ENCODE assay signal across 23 mouse cellular contexts in genomic region chr1:161570762-161571161, GRCm38 (mm10).
"Had no signal": no experiment of that assay in that cellular context is flagged by ENCODE, and none has a peak within 500 bp of the region (broad histone marks: within the 10 kb centered on the region; RNA-seq: fewer than 3 reads in every experiment).

No protein-coding gene starts in this region.

- DNase-seq: kidney, adult 18-20 months; kidney, postnatal 36 days; layer of hippocampus, postnatal 36 days; liver, postnatal 0 days; lung, postnatal 36 days; retina, postnatal 1 day; right cerebral cortex, postnatal 25 days; spleen, adult 18-20 months; thymus, postnatal 4 days had no signal

- H3K27ac ChIP-seq: intestine, embryonic 15.5 days; kidney, embryonic 15.5 days; left cerebral cortex, adult 2 months; limb, embryonic 15.5 days; liver, embryonic 14.5 days; lung, embryonic 15.5 days; midbrain, embryonic 10.5 days; midbrain, embryonic 13.5 days; neural tube, embryonic 13.5 days; stomach, embryonic 15.5 days had no signal

- H3K4me3 ChIP-seq: intestine, embryonic 15.5 days; kidney, embryonic 15.5 days; left cerebral cortex, adult 2 months; limb, embryonic 15.5 days; lung, embryonic 15.5 days; megakaryocyte, embryonic 14.5 days; midbrain, embryonic 10.5 days; midbrain, embryonic 13.5 days; myocyte; neural tube, embryonic 13.5 days; stomach, embryonic 15.5 days had no signal

- H3K36me3 ChIP-seq: intestine, embryonic 15.5 days; kidney, embryonic 15.5 days; limb, embryonic 15.5 days; lung, embryonic 15.5 days; midbrain, embryonic 10.5 days; midbrain, embryonic 13.5 days; neural tube, embryonic 13.5 days; stomach, embryonic 15.5 days had no signal

- H3K9ac ChIP-seq: intestine, embryonic 15.5 days; kidney, embryonic 15.5 days; limb, embryonic 15.5 days; liver, embryonic 14.5 days; liver, postnatal 0 days; lung, embryonic 15.5 days; midbrain, embryonic 13.5 days; neural tube, embryonic 13.5 days; stomach, embryonic 15.5 days had no signal

- H3K27me3 ChIP-seq: intestine, embryonic 15.5 days; kidney, embryonic 15.5 days; limb, embryonic 15.5 days; lung, embryonic 15.5 days; megakaryocyte, embryonic 14.5 days; midbrain, embryonic 13.5 days; neural tube, embryonic 13.5 days; stomach, embryonic 15.5 days had no signal

- H3K4me2 ChIP-seq: intestine, embryonic 15.5 days; kidney, embryonic 15.5 days; limb, embryonic 15.5 days; liver, embryonic 11.5 days; lung, embryonic 15.5 days; midbrain, embryonic 13.5 days; neural tube, embryonic 13.5 days; stomach, embryonic 15.5 days had no signal

- H3K9me3 ChIP-seq: intestine, embryonic 15.5 days; kidney, embryonic 15.5 days; limb, embryonic 15.5 days; lung, embryonic 15.5 days; megakaryocyte, embryonic 14.5 days; midbrain, embryonic 10.5 days; midbrain, embryonic 13.5 days; neural tube, embryonic 13.5 days; stomach, embryonic 15.5 days had no signal

- ATAC-seq: intestine, embryonic 15.5 days; liver, postnatal 0 days; midbrain, embryonic 13.5 days; midbrain, embryonic 16.5 days had no signal

- H3K4me1 ChIP-seq: intestine, embryonic 15.5 days; kidney, embryonic 15.5 days; megakaryocyte, embryonic 14.5 days; midbrain, embryonic 10.5 days; midbrain, embryonic 13.5 days; neural tube, embryonic 13.5 days; stomach, embryonic 15.5 days had no signal
